Mouse (Mus musculus) MEL (cell line): ENCODE measurements around the gene Magi2. TPM values are rescaled to one million over a fixed set of nuclear protein-coding genes. Genes with fewer than 3 reads are reported as not detected.

Source experiments
- DNase-seq: peaks from one replicate; pipeline ENCODE4 v3.0.0; 2011; ENCODE audit warnings: low read depth, low spot score
- H3K27ac ChIP-seq: 2 replicates; pipeline ENCODE4 v1.5.1; 2012; ENCODE audit warnings: low read depth, mild to moderate bottlenecking, control low read depth, low read length, moderate library complexity; ENCODE audit not compliant: control insufficient read depth
- H3K27me3 ChIP-seq, 2 experiments: fragments of 150-350 bp in 1 of 2; sonication (generic) in 1 of 2; 2 replicates each; pipeline ENCODE4 v1.6.1; 2012; ENCODE audit warnings: low read length in 2 of 2, mild to moderate bottlenecking in 2 of 2, improper control_type of control experiment in 1 of 2, moderate library complexity in 1 of 2; ENCODE audit not compliant: insufficient read depth in 2 of 2, control insufficient read depth in 1 of 2
- H3K36me3 ChIP-seq, 2 experiments: 2 replicates each; pipeline ENCODE4 v1.6.1; 2012 to 2014; ENCODE audit warnings: low read length in 2 of 2, improper control_type of control experiment in 1 of 2, inconsistent platforms in 1 of 2, mild to moderate bottlenecking in 1 of 2; ENCODE audit not compliant: insufficient read depth in 2 of 2, control insufficient read depth in 1 of 2
- H3K4me1 ChIP-seq, 2 experiments: fragments of 150-350 bp in 1 of 2; sonication (generic) in 1 of 2; 2 replicates each; pipeline ENCODE4 v1.6.1; 2012; ENCODE audit warnings: low read length in 2 of 2, improper control_type of control experiment in 1 of 2, mild to moderate bottlenecking in 1 of 2; ENCODE audit not compliant: insufficient read depth in 2 of 2, control insufficient read depth in 1 of 2
- H3K4me3 ChIP-seq, 2 experiments: fragments of 150-350 bp in 1 of 2; sonication (generic) in 1 of 2; 2 replicates each; pipeline ENCODE4 v1.5.1; 2012; ENCODE audit warnings: low read depth in 2 of 2, low read length in 2 of 2, mild to moderate bottlenecking in 2 of 2, moderate library complexity in 2 of 2, control low read depth in 1 of 2, improper control_type of control experiment in 1 of 2; ENCODE audit not compliant: control insufficient read depth in 1 of 2, insufficient read depth in 1 of 2
- H3K79me2 ChIP-seq: 2 replicates; pipeline ENCODE4 v1.6.1; 2012; ENCODE audit warnings: mild to moderate bottlenecking, low read length, moderate library complexity; ENCODE audit not compliant: control insufficient read depth, poor library complexity, insufficient read depth
- H3K9ac ChIP-seq: 2 replicates; pipeline ENCODE4 v1.6.1; 2012; ENCODE audit warnings: low read depth, mild to moderate bottlenecking, control low read depth, low read length, moderate library complexity; ENCODE audit not compliant: control insufficient read depth, poor library complexity, severe bottlenecking
- H3K9me3 ChIP-seq: fragments of 150-350 bp; sonication (generic); replicated peaks from 2 replicates; pipeline ENCODE4 v1.6.1; 2012; ENCODE audit warnings: mild to moderate bottlenecking, low read length, improper control_type of control experiment, moderate library complexity; ENCODE audit not compliant: insufficient read depth
- CHD1 ChIP-seq: IDR thresholded peaks from 2 replicates; pipeline ENCODE4 v1.6.1; 2012; ENCODE audit warnings: low read depth, mild to moderate bottlenecking, inconsistent platforms, low read length, improper control_type of control experiment
- E2F4 ChIP-seq: IDR thresholded peaks from 2 replicates; pipeline ENCODE4 v1.6.1; 2011; ENCODE audit warnings: low read depth, low read length, improper control_type of control experiment, borderline replicate concordance
- EP300 ChIP-seq, 2 experiments: IDR thresholded peaks; 2 replicates each; pipeline ENCODE4 v1.6.1; 2011; ENCODE audit warnings: improper control_type of control experiment in 2 of 2, low read length in 2 of 2, low read depth in 1 of 2, mild to moderate bottlenecking in 1 of 2
- ETS1 ChIP-seq: IDR thresholded peaks from 2 replicates; pipeline ENCODE4 v1.6.1; 2012; ENCODE audit warnings: low read depth, mild to moderate bottlenecking, inconsistent platforms, low read length, improper control_type of control experiment, moderate library complexity
- GABPA ChIP-seq: IDR thresholded peaks from 2 replicates; pipeline ENCODE4 v1.6.1; 2012; ENCODE audit warnings: low read depth, mild to moderate bottlenecking, inconsistent platforms, low read length, improper control_type of control experiment, moderate library complexity
- GATA1 ChIP-seq: IDR thresholded peaks from 2 replicates; pipeline ENCODE4 v1.6.1; 2011; ENCODE audit warnings: low read depth, low read length, improper control_type of control experiment
- MAFK ChIP-seq: IDR thresholded peaks from 2 replicates; pipeline ENCODE4 v1.6.1; 2011; ENCODE audit warnings: low read depth, mild to moderate bottlenecking, low read length, improper control_type of control experiment, borderline replicate concordance
- MAX ChIP-seq: IDR thresholded peaks from 2 replicates; pipeline ENCODE4 v1.6.1; 2011; ENCODE audit warnings: low read length, improper control_type of control experiment
- MAZ ChIP-seq: IDR thresholded peaks from 2 replicates; pipeline ENCODE4 v1.6.1; 2012; ENCODE audit warnings: low read depth, mild to moderate bottlenecking, inconsistent platforms, low read length, improper control_type of control experiment
- MYB ChIP-seq: IDR thresholded peaks from 2 replicates; pipeline ENCODE4 v1.6.1; 2011; ENCODE audit warnings: mild to moderate bottlenecking, low read depth, low read length, improper control_type of control experiment
- NRF1 ChIP-seq: IDR thresholded peaks from 2 replicates; pipeline ENCODE4 v1.6.1; 2014; ENCODE audit warnings: low read depth, mild to moderate bottlenecking, inconsistent platforms, low read length, improper control_type of control experiment, moderate library complexity; ENCODE audit not compliant: poor library complexity, insufficient read depth, severe bottlenecking
- POLR2A ChIP-seq, 2 experiments: IDR thresholded peaks; 2 replicates each; pipeline ENCODE4 v1.6.1; 2011 to 2012; ENCODE audit warnings: low read length in 2 of 2, mild to moderate bottlenecking in 2 of 2, control low read depth in 1 of 2, improper control_type of control experiment in 1 of 2, low read depth in 1 of 2, moderate library complexity in 1 of 2; ENCODE audit not compliant: control insufficient read depth in 1 of 2, insufficient read depth in 1 of 2, poor library complexity in 1 of 2
- POLR2AphosphoS2 ChIP-seq: IDR thresholded peaks from 2 replicates; pipeline ENCODE4 v1.6.1; 2011; ENCODE audit warnings: low read length, improper control_type of control experiment
- POLR2AphosphoS5 ChIP-seq: IDR thresholded peaks from 2 replicates; pipeline ENCODE4 v1.6.1; 2012; ENCODE audit warnings: low read depth, borderline replicate concordance, mild to moderate bottlenecking, inconsistent platforms, low read length, moderate library complexity, mixed read lengths
- RCOR1 ChIP-seq: IDR thresholded peaks from 2 replicates; pipeline ENCODE4 v1.6.1; 2012; ENCODE audit warnings: low read depth, mild to moderate bottlenecking, inconsistent platforms, low read length, improper control_type of control experiment
- SIN3A ChIP-seq: IDR thresholded peaks from 2 replicates; pipeline ENCODE4 v1.6.1; 2012; ENCODE audit warnings: low read length, improper control_type of control experiment, inconsistent platforms
- SMC3 ChIP-seq: IDR thresholded peaks from 2 replicates; pipeline ENCODE4 v1.6.1; 2011; ENCODE audit warnings: low read depth, low read length, improper control_type of control experiment
- TAL1 ChIP-seq: IDR thresholded peaks from 2 replicates; pipeline ENCODE4 v1.6.1; 2012; ENCODE audit warnings: mild to moderate bottlenecking, inconsistent platforms, low read length, moderate library complexity, mixed read lengths
- TBP ChIP-seq: IDR thresholded peaks from 2 replicates; pipeline ENCODE4 v1.8.0; 2011; ENCODE audit warnings: low read depth, low read length, improper control_type of control experiment
- USF1 ChIP-seq: IDR thresholded peaks from 2 replicates; pipeline ENCODE4 v1.6.1; 2014; ENCODE audit warnings: low read depth, mild to moderate bottlenecking, inconsistent platforms, low read length, improper control_type of control experiment, moderate library complexity
- USF2 ChIP-seq, 2 experiments: IDR thresholded peaks; 2 replicates each; pipeline ENCODE4 v1.6.1; 2011 to 2012; ENCODE audit warnings: improper control_type of control experiment in 2 of 2, low read length in 2 of 2, borderline replicate concordance in 1 of 2, inconsistent platforms in 1 of 2, low read depth in 1 of 2, mild to moderate bottlenecking in 1 of 2; ENCODE audit not compliant: insufficient read depth in 1 of 2
- ZC3H11A ChIP-seq: IDR thresholded peaks from 2 replicates; pipeline ENCODE4 v1.6.1; 2012; ENCODE audit warnings: low read depth, mild to moderate bottlenecking, inconsistent platforms, low read length, improper control_type of control experiment
- ZKSCAN1 ChIP-seq: IDR thresholded peaks from 2 replicates; pipeline ENCODE4 v1.6.1; 2012; ENCODE audit warnings: low read depth, mild to moderate bottlenecking, inconsistent platforms, low read length, improper control_type of control experiment, moderate library complexity
- polyA plus RNA-seq, 2 experiments: library from polyadenylated mRNA; stranded (reverse) in 1 of 2; unstranded in 1 of 2; fragments of >175 nt in 1 of 2; fragments of >200 nt in 1 of 2; gene quantifications; 2 replicates each; pipeline versions ENCODE4 v1.2.1 to v1.2.4; 2012; ENCODE audit warnings: low replicate concordance in 2 of 2, low read depth in 1 of 2; ENCODE audit not compliant: insufficient read length in 2 of 2, insufficient read depth in 1 of 2, missing spikeins in 1 of 2
- total RNA-seq: library from RNA; depleted of rRNA; stranded (reverse); fragments of 300-350 nt; gene quantifications from 2 replicates; pipeline ENCODE4 v1.2.3, GENCODE M21; 2012

The Magi2 gene
- total and polyA plus RNA-seq, 3 experiments, result 0.46 to 0.47 TPM; not detected in 1

DNA sequence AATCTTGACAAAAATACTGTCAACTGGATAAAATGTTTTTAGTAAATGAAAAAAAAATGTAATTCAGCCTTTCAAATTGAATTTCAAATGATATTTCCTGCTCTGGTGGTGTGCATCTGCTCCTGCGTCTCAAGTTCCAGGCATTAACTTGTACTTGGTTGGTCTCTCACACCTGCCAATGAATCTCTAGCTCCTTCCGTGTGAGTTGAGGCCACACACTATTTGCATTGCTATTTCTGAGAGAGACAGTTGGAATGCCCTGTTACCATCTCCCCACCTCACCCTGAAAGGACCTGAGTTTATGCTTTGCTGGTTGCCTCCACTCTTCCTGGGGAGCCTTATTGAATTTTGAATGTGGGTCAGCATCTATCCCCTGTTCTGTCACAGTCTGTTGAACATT lies 320.1 kb downstream of the Magi2 start:
- TF ChIP-seq MAFK (no peak), ZC3H11A (no peak), SIN3A (no peak), GABPA (no peak), NRF1 (no peak), POLR2AphosphoS2 (no peak), EP300 (IDR thresholded peaks at IDR 0.05; ENCODE audit: low read depth in 1 of 2, low read length in 2 of 2) (no peak), MAZ (no peak), POLR2AphosphoS5 (no peak), ZKSCAN1 (no peak), SMC3 (no peak), CHD1 (no peak), E2F4 (no peak), TAL1 (no peak)
- Histone ChIP-seq H3K79me2 (no peaks in the 10 kb centered on the region), H3K4me3 (no peak overlapping the region), H3K9me3 (no peaks in the 10 kb centered on the region), H3K9ac (no peak overlapping the region), H3K27ac (no peak overlapping the region), H3K27me3 (no peaks in the 10 kb centered on the region), H3K4me1 (no peaks in the 10 kb centered on the region), H3K36me3 (no peaks in the 10 kb centered on the region)
- no peak for DNase-seq

DNA sequence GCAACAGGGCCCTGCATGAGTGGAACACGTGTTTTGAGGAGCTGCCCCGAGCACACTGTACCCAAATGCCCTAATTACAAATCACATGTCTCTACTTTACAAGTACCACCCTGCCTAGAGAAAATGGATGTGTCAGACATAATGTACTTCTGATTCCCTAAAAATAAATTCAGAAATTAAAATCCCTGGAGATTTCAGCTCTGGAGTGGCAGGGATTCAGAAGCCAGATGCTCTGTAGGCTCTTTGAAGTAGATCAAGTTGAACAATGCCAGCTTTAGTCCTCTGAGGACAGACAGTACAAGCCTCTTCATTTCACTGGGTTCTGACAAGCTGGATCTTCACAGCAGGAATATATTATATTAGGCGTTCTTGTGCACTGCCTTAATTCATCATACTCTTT lies 326.7 kb downstream of the Magi2 start:
- no peaks in the 10 kb centered on the region for H3K27me3 ChIP-seq
- H3K36me3 ChIP-seq, result no peaks in the 10 kb centered on the region
- no peak overlapping the region for H3K4me3 ChIP-seq
- TF ChIP-seq MYB (no peak), POLR2AphosphoS5 (no peak), GATA1 (no peak), SMC3 (no peak), MAX (no peak), USF1 (no peak), RCOR1 (no peak), USF2 (IDR thresholded peaks at IDR 0.05; ENCODE audit: borderline replicate concordance in 1 of 2, insufficient read depth in 1 of 2, low read depth in 1 of 2, low read length in 2 of 2) (no peak), TBP (no peak), ZKSCAN1 (no peak), MAFK (no peak), ETS1 (no peak), POLR2A (IDR thresholded peaks at IDR 0.05; ENCODE audit: control insufficient read depth in 1 of 2, insufficient read depth in 1 of 2, low read depth in 1 of 2, low read length in 2 of 2, poor library complexity in 1 of 2) (no peak), GABPA (no peak)
- TF ChIP-seq, all 39 proteins: peak for 0
- DNase-seq, result no peak
- Histone ChIP-seq H3K27ac (no peak overlapping the region), H3K79me2 (no peaks in the 10 kb centered on the region), H3K9me3 (no peaks in the 10 kb centered on the region), H3K9ac (no peak overlapping the region), H3K4me1 (no peaks in the 10 kb centered on the region)
